Mouse (Mus musculus) adrenal gland, postnatal 25 days (tissue): ENCODE measurements around the gene Gm28051. TPM values are rescaled to one million over a fixed set of nuclear protein-coding genes. Genes with fewer than 3 reads are reported as not detected.

Experiments
- DNase-seq: peaks from one replicate; pipeline ENCODE4 v3.0.0; 2021; ENCODE audit warnings: mixed read lengths
- total RNA-seq: library from RNA; stranded (reverse); gene quantifications from 2 replicates; pipeline ENCODE4 v1.2.3, GENCODE M21; 2021

Gene Gm28051
- total RNA-seq, 1 experiment from 2014 or later: not detected

DNA sequence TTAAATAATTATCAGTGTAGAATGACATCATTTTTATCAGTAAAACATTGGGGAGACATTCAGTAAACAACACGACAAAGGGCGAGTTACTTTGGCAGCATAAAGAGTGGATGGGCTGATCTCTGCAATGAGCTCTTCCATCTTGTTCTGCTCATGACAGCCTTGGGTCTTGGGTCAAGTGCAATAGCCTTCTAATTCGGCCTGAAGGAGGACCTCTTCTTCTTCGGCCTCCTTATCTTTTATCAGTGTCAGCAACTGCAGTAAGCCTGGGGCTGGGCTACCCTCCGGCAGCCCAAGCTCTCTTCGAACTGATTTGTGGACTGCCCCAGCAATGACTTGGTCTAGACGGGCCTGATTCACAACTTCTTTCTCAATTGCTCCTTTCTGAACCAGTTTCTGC, 15.5 kb downstream of the Gm28051 start:
- DNase-seq: no peak

DNA sequence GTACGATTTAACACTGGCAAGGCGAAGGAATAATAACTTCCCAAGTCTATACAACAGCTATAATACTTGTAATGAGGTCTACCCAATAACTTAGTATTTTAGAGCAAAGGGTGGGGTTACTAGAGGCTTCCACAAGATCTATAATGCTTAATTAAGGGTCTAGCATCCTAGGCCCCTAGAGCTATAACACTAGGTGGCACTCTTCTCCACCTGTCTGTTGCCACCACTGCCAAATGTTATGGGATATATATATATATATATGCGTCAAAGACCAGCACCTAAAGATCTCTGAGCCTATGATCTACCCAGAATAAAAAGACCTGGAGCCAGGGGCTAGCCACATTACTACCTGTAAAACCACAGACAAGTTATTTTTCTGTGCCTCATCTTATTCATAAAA, 17.3 kb downstream of the Gm28051 start:
- DNase-seq: no peak

DNA sequence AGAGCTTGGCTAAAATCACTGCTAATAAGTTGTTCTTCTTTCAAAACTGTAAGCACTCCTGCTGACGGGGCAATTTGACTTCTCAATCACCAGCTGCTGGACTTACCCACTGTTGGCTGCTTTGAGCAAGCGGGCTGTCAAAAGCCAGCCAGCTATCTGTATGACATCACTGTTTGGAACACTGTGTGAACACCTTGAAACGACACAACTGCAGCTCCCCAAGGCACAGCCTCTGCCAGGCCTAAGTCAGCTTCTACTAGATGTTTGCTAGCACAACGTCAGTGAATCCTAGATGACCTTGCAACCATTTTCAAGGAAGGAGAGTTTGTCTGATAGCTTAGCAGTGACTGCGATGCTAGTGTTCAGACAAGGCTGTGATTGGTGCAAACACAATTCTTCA, 18.5 kb downstream of the Gm28051 start:
- DNase-seq: no peak

DNA sequence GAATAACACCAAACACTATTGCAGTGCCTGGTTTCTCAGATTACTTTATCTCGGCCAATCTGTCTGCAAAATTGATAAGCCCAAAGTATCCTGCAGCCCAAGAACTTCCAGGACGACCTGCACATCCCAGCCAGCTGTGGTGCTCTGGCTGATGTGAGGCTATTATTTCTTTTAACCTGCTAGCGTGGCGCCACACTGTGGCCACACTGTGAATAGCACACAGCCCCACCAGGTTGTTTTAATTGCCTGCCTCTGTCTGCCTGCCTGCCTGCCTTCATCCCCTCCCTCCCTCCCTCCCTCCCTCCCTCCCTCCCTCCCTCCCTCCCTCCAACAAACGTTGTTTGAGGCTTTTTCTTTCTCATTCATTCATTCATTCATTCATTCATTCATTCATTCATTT, 24.2 kb downstream of the Gm28051 start:
- peak; percentile 70 for DNase-seq

- DNase-seq: peak; percentile 28
These were observed 26.6 kb downstream of the Gm28051 start for GRCm38 (mm10) chr12:102730798-102731619.

DNA sequence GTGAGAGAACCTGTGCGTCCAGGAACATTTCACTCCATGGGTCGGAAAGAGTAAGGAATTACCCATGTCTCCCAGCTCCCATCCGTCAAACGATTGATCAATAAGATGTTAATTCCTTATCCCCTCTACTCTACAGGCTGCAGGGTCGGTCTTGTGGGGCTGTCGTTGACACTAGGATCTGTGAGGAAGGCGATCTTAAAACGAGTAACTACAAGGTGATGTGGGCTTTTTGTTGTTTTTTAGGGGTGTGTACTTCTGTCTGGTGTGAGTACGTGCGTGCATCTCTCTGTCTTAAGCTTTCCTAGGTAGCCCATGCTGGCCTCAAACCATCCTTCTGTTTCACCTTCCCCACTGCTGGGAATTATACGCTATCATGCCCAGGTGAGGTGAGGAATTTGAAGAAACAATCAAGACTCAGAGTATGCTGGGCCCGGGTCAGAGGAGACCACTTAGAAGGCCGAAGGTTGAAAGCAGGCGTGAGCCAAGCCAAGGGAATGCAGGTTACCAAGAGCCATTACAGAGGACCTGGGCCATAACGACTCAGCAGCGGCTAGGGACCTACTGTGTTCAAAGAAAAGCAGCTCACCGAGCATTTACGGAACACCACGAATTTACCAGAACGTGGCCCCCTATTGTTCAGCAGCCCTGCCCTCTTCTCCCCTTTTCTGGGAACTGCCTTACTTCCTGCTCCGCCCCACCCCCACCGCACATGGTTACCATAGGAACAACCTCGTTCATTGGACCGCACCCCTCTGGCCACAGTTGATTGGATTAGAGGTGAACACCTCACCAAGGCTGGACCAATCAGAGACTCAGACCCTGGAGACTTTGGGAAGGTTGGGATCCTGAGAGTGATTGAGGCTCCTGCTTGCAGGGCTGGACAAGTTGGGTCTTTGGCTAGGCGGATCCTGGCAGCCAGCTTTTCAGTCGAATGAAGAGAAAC, 27.4 kb downstream of the Gm28051 start:
- peak; percentile 62 for DNase-seq

DNA sequence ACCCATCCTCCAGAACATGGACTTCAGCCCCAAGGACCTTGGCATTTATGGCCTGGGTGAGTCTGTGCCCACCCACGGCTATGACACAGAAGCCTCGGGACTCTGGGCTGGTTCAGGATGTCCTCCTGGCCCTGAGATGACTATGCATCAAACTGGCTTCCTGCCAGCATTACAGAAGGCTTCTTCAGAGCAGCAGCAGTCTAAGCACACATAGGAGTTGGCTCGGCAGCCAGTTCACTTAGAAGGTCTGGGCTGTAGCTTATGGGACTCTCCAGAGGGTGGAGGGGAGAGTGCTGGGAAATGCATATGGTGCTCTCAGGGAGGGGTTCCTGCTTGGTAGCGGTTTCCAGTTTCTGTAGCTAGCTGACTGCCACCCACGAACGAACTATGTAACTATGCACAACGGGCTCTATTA, 31.8 kb downstream of the Gm28051 start:
- peak; percentile 49 for DNase-seq

- no peak for DNase-seq
These were observed 32.4 kb downstream of the Gm28051 start for GRCm38 (mm10) chr12:102725146-102725545.

DNA sequence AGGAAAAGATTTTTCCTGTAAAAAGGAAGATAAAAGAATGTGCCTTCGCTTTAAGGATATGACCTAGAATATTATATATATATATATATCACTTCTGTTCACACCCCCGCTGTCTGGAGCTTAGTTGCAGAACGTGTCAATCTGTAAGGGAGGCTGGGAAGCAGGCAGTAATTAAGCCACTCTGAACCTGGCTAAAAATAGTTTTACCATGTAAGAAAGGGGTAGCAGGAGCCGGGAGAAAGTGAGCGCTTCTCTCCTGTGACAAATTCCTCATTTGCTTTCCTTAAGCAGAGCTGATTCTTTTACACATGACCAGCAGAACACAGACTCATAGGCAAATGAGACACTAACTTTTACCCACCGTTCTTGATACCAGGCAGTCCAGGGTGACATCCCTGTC, 33.7 kb downstream of the Gm28051 start:
- no peak for DNase-seq

DNA sequence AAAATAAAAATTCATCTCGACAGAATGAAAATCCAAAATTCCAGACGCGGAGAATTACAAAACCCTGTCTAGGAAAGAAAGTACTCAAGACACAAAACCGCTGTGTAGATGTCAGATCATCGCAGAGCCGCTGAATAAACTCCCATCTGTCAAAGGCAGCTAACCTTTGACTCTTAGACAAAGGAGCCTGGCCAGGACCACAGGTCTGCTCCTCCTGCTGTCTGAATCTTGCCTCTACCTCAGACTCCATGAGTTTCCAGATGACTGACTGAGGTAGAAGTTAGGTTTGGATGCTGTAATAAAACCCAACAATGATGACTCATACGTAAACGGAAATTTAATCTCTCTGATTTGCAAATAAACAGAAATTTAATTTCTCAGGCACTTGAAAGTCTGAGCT, 34.6 kb downstream of the Gm28051 start:
- no peak for DNase-seq

DNA sequence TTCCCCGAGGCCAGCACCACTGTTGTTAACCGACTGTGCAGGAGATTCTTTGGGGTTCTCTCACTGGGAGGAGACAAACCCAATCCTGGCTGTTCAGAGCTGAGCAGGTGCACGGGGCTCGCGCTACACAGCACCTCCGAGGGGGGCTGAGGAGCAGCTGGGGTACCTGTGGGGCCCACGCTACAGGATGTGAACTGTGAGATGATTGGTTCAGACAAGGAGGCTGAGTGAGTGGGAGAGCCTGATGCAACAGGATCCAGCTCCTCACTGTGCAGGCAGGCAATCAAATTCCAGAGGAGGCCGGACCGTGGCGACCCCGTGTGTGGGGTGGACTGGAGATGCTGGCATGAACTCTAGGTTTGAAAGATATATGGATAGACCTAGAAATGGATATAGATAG, 35.1 kb downstream of the Gm28051 start:
- no peak for DNase-seq

DNA sequence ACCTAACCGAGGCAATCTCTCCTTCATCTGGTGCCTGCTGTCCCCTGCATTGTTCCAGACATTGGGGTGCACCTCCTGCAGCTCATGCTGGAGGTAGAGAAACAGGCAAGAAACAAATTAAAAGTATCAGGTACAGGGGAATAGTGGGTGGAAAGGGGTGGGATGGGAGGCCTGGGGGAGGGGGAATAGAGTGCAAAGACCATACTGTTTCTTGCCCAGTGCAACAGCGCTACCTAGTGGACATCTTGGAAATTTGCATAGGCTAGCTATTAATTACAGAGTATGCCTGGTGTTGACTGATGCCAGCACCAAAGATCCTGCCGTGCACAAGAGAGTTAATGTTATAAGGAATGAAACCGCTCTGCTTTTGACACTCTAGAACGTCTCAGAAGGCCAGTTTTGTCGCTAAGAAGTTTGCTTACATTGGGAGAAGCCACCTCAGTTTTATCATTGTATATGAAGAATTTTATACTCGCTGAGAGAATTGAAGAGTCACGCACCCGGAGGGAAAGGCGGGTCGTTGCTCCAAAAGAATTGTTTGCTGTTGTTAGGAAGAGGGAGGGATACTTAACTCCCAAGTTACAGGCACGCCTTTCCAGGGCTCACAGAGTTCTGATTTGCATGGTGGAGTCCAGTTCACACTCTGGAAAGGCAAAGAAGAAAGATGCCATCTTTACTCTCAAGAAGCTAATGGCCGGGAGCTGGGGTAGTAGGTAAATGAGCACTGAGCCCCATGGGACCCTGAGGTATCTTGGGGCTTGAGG, 37.8 kb downstream of the Gm28051 start:
- DNase-seq: no peak

DNA sequence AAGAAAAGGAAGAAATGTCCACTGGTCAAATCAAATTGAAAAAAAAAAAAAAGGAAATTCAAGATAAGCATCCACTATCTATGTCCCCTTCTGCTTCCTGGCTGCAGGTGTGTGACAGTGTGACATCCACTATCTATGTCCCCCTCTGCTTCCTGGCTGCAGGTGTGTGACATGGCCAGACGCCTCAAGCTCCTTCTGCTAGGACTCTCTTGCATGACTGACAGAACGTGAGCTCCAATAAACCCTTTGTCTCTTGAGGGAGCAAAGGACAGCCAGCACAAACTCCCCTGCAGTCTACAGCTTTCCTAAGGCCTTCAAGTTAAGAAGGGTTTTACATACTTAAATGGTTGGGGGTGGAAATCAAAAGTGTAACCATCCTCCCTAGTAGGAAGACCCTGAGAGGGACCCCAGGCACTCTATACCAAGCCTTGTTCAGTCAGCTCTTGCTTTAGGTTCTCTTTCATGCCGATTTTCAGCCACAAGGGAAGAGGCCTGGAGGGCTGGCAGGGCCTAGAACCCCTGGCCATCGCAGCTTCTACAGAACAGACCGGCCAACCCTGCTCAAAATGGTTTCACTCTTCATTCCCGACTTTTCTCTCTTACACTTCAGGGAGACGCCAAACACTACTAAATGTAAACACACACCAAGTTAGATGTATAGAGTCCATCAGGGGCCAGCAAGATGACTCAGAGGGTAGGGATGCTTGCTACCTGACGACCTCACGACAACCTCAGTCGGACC, 42.7 kb downstream of the Gm28051 start:
- DNase-seq: no peak

GRCm38 (mm10) chr12:102714116-102714515, 43.4 kb downstream of the Gm28051 start:
- DNase-seq: no peak

GRCm38 (mm10) chr12:102713153-102713865, 44.3 kb downstream of the Gm28051 start:
- no peak for DNase-seq

- DNase-seq: no peak
These were observed 46.7 kb downstream of the Gm28051 start for GRCm38 (mm10) chr12:102710851-102711375.

DNA sequence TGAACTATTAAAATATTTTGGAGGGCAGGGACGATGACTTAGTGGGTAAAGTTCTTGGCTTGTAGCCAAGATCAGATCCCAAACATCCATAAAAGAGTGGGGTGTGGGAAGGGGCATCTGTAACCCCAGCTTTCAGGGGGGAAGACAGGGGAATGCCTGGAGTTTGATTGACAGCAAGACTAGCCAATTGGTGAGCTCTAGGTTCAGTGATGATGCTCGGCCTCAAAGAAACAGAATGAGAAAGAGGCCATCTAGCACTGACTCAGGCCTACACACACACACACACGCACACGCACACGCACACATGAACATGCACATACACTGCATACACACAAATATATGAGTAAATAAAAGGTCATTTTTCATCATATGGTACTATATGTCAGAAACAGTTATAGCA, 47.7 kb downstream of the Gm28051 start:
- no peak for DNase-seq

- DNase-seq: peak; percentile 39
These were observed 49.3 kb downstream of the Gm28051 start for GRCm38 (mm10) chr12:102708220-102708619.

DNA sequence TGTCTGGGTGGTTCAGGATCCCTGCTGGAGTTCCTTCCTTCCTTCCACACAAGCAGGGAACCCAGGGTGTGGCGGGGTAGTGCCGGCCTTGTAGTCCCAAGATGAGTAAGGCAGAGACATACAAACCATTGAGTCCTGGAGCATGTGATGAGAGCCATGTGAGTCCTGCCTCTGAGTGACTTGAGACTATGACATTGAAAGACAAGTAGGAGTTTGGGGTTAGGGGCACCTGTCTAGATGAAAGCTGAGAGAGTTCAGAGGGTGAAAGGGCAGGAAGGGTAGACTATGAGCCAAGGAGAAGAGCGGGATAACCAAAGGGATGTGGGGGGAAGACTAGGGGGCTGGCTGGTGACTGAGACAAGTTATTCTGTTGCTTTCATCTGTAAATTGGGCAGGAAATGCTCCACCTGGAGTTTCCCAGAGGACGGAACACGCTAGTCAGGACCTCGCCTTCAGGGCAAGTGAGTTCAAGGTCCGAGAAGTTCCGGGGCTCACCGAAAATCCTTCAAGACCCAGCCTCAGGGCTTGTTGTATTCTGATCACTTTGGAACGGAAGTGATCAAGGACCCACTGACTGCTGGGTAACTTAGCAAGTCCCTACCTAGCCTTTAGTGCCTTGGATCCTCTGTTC, 50.6 kb downstream of the Gm28051 start:
- DNase-seq: no peak
